Mouse (Mus musculus): ENCODE results near the gene Ugt1a6b.

DNA sequence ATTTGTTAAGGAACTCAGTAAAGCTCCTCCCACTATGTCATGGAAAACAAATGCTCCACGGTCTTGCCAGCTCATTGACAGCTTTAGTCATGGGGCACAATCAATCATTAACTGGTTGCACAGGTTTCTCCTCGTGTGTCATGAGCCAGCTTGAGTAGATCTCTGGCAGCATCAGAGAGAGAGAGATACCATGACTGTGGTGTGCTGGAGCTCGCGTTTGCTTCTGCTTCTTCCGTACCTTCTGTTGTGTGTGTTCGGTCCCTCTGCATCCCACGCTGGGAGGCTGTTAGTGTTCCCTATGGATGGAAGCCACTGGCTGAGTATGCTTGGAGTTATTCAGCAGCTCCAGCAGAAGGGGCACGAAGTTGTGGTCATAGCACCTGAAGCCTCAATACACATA lies 108.8 kb downstream of the Ugt1a6b start, which contains the start of gene Ugt1a1:
- TF ChIP-seq CTCF (IDR thresholded peaks at IDR 0.05; ENCODE audit: borderline replicate concordance, extremely low read depth, insufficient read depth, insufficient read length) (no peak), POLR2A (IDR thresholded peaks at IDR 0.05; ENCODE audit: borderline replicate concordance, extremely low read depth, insufficient read depth, insufficient read length, poor library complexity, severe bottlenecking) (no peak)
